Mouse (Mus musculus) mouse embryonic stem cell (cell line): ENCODE results near the gene Gm853.

Experiments used
- in situ Hi-C, 2 experiments: fragments of 300-500 bp; cut with MboI; formaldehyde crosslinking; loops; 1 replicate in 1 of 2; 3 replicates in 1 of 2; pipeline ENCODE4 v1.14.3; 2019 to 2020; ENCODE audit warnings: low sequenced_read_pairs in 2 of 2, low pct_unique_long_range_greater_than_20kb in 1 of 2, mixed read lengths in 1 of 2; ENCODE audit not compliant: unreplicated experiment in 1 of 2

Gene Gm853

GRCm38 (mm10) chr4:130236361-130236760 lies 14.2 kb upstream of the Gm853 start:
- in situ Hi-C loops = loop anchor here in 1 of 2 experiments (5.0 kb wide), 1 partner anchor 39 kb away; no protein-coding TSS in a partner anchor

GRCm38 (mm10) chr4:130224071-130224470 lies 1.9 kb upstream of the Gm853 start:
- in situ Hi-C loops = no loop called here

- in situ Hi-C loops = no loop called here
Observed at GRCm38 (mm10) chr4:130220176-130220575, 2.0 kb downstream of the Gm853 start.

GRCm38 (mm10) chr4:130215392-130215791 lies 6.8 kb downstream of the Gm853 start:
- in situ Hi-C loops = no loop called here

- in situ Hi-C loops = no loop called here
Observed at GRCm38 (mm10) chr4:130213857-130214256, 8.3 kb downstream of the Gm853 start.

GRCm38 (mm10) chr4:130213197-130213596 lies 9.0 kb downstream of the Gm853 start:
- in situ Hi-C loops = no loop called here

GRCm38 (mm10) chr4:130212421-130212820 lies 9.8 kb downstream of the Gm853 start:
- in situ Hi-C loops = no loop called here

- in situ Hi-C loops = no loop called here
Observed at GRCm38 (mm10) chr4:130211870-130212269, 10.3 kb downstream of the Gm853 start.

- in situ Hi-C loops = loop anchor here in 1 of 2 experiments (5.0 kb wide), 2 partner anchors 38 to 93 kb away; no protein-coding TSS in a partner anchor
Observed at GRCm38 (mm10) chr4:130198694-130199670, 23.2 kb downstream of the Gm853 start.

- in situ Hi-C loops = loop anchor here in 1 of 2 experiments (5.0 kb wide), 2 partner anchors 41 to 96 kb away; no protein-coding TSS in a partner anchor
Observed at GRCm38 (mm10) chr4:130196542-130196941, 25.7 kb downstream of the Gm853 start.

- in situ Hi-C loops = loop anchor here in 1 of 2 experiments (5.0 kb wide), 2 partner anchors 41 to 96 kb away; no protein-coding TSS in a partner anchor
Observed at GRCm38 (mm10) chr4:130195924-130196323, 26.3 kb downstream of the Gm853 start.

GRCm38 (mm10) chr4:130192266-130192665 lies 29.9 kb downstream of the Gm853 start:
- in situ Hi-C loops = no loop called here

- in situ Hi-C loops = loop anchor here in 1 of 2 experiments (10.0 kb wide), 2 partner anchors 55 to 225 kb away; partner anchors contain the start of gene Hcrtr1
Observed at GRCm38 (mm10) chr4:130189606-130190005, 32.6 kb downstream of the Gm853 start.

GRCm38 (mm10) chr4:130188806-130189297 lies 33.3 kb downstream of the Gm853 start:
- in situ Hi-C loops = loop anchor here in 1 of 2 experiments (10.0 kb wide), 2 partner anchors 54 to 224 kb away; partner anchors contain the start of gene Hcrtr1

GRCm38 (mm10) chr4:130186891-130187290 lies 35.3 kb downstream of the Gm853 start:
- in situ Hi-C loops = loop anchor here in 1 of 2 experiments (10.0 kb wide), 2 partner anchors 52 to 222 kb away; partner anchors contain the start of gene Hcrtr1

GRCm38 (mm10) chr4:130186450-130186849 lies 35.8 kb downstream of the Gm853 start:
- in situ Hi-C loops = loop anchor here in 1 of 2 experiments (10.0 kb wide), 2 partner anchors 52 to 222 kb away; partner anchors contain the start of gene Hcrtr1

GRCm38 (mm10) chr4:130183879-130184278 lies 38.3 kb downstream of the Gm853 start:
- in situ Hi-C loops = loop anchor here in 1 of 2 experiments (10.0 kb wide), 2 partner anchors 49 to 219 kb away; partner anchors contain the start of gene Hcrtr1

- in situ Hi-C loops = loop anchor here in 1 of 2 experiments (10.0 kb wide), 2 partner anchors 48 to 218 kb away; partner anchors contain the start of gene Hcrtr1
Observed at GRCm38 (mm10) chr4:130183023-130183422, 39.2 kb downstream of the Gm853 start.

GRCm38 (mm10) chr4:130181886-130182285 lies 40.3 kb downstream of the Gm853 start:
- in situ Hi-C loops = loop anchor here in 1 of 2 experiments (10.0 kb wide), 2 partner anchors 47 to 217 kb away; partner anchors contain the start of gene Hcrtr1
